8 mouse cellular contexts compared by ENCODE assay signal in genomic region chr9:44130581-44131275, GRCm38 (mm10). TPM values are rescaled to one million over a fixed set of nuclear protein-coding genes. Genes with fewer than 3 reads are reported as not detected.
DNase-seq lines count a peak whose midpoint lies in the region; ATAC-seq and TF ChIP-seq lines count a peak whose summit lies in the region.

No protein-coding gene starts in this region.

- H3K4me1 ChIP-seq in intestine, embryonic 15.5 days (replicated peaks), result peaks cover 47% of the 10 kb centered on the region
- peaks cover 33% of the 10 kb centered on the region for H3K4me1 ChIP-seq in liver, postnatal 0 days (ENCODE audit: insufficient read depth)

- no peaks in the 10 kb centered on the region for H3K36me3 ChIP-seq in intestine, embryonic 15.5 days
- no peaks in the 10 kb centered on the region for H3K36me3 ChIP-seq in liver, postnatal 0 days (replicated peaks; ENCODE audit: insufficient read depth, low read length)

- H3K9ac ChIP-seq in intestine, embryonic 15.5 days, result peak overlapping the region; percentile 51
- no peak overlapping the region for H3K9ac ChIP-seq in liver, postnatal 0 days (replicated peaks)

- ATAC-seq in intestine, embryonic 15.5 days, result peak; percentile 26; the same call in 1 of the 2 replicates
- ATAC-seq in liver, postnatal 0 days, result peak; percentile 43
- no peak for ATAC-seq in megakaryocyte-erythroid progenitor cell, adult 5-6 weeks (replicated peaks; ENCODE audit: low FRiP score, low TSS enrichment, poor library complexity, severe bottlenecking)
- ATAC-seq in inflammation-experienced regulatory T-cells, adult 6 months, result no peak

- H3K9me3 ChIP-seq in intestine, embryonic 15.5 days, result no peaks in the 10 kb centered on the region
- H3K9me3 ChIP-seq in liver, postnatal 0 days (ENCODE audit: low read length), result no peaks in the 10 kb centered on the region

- 25% methylated on average over 19 of the region's 19 CpGs for WGBS in intestine, embryonic 15.5 days
- 13% methylated on average over 19 of the region's 19 CpGs for WGBS in liver, postnatal 0 days (ENCODE audit: insufficient replicate concordance)

- H3K4me2 ChIP-seq in intestine, embryonic 15.5 days (replicated peaks), result peak overlapping the region; percentile 86
- H3K4me2 ChIP-seq in liver, postnatal 0 days (ENCODE audit: low read depth, low read length), result peak overlapping the region; percentile 71

- peaks cover 22% of the 10 kb centered on the region for H3K27me3 ChIP-seq in intestine, embryonic 15.5 days (replicated peaks)
- peaks cover 52% of the 10 kb centered on the region for H3K27me3 ChIP-seq in liver, postnatal 0 days (ENCODE audit: insufficient read depth, low read length)

- no peak for TF ChIP-seq EP300 in liver, postnatal 0 days (IDR thresholded peaks at IDR 0.05; ENCODE audit: low read depth)

- TF ChIP-seq CTCF in liver, postnatal 0 days (IDR thresholded peaks at IDR 0.05; ENCODE audit: low read depth), result no peak

- peak overlapping the region; percentile 42; the same call in 1 of the 2 replicates for H3K4me3 ChIP-seq in intestine, embryonic 15.5 days (replicated peaks)
- peak overlapping the region; percentile 33; the same call in 1 of the 2 replicates for H3K4me3 ChIP-seq in liver, postnatal 0 days (ENCODE audit: low read depth, low read length)

- intact Hi-C loops in gastrocnemius, postnatal 36 days (cut with DNase I), result loop anchor here (5.0 to 10.0 kb wide), 2 partner anchors 42 to 104 kb away; partner anchors contain the start of gene Cbl

- H3K27ac ChIP-seq in intestine, embryonic 15.5 days, result peak overlapping the region; percentile 89
- H3K27ac ChIP-seq in liver, postnatal 0 days (ENCODE audit: low read depth), result peak overlapping the region; percentile 80

- DNase-seq in CD4-positive, CD25-positive, alpha-beta regulatory T cell, adult 2 months (ENCODE audit: low read depth, low spot score), result peak; percentile 62
- DNase-seq in adrenal gland, postnatal 14 days, result peak; percentile 63
- DNase-seq in gastrocnemius, postnatal 36 days, result peak; percentile 17 to 26
- no peak for DNase-seq in liver, postnatal 0 days
- DNase-seq in retina, embryonic 14.5 days (ENCODE audit: low spot score), result peak; percentile 45

RNA-seq across cellular contexts. Expression of gene Mcam, which starts 3.5 kb away (rescaled TPM):
- total RNA-seq in adrenal gland, postnatal 14 days (2021), result 65.3 and 76.6 TPM in 2 replicates
- total RNA-seq in gastrocnemius, postnatal 36 days (2021), result 10 to 100 TPM; 24.2 to 31.2 TPM
- polyA plus RNA-seq in intestine, embryonic 15.5 days (2015; fragmentation: Nextera tagmentation; extraction: Ambion mirVana), result 40.0 and 43.5 TPM in 2 replicates
- polyA plus RNA-seq in liver, postnatal 0 days (2015; fragmentation: Nextera tagmentation; extraction: Ambion mirVana), result 4.2 and 4.5 TPM in 2 replicates
- not detected in 2 replicates for total RNA-seq in megakaryocyte-erythroid progenitor cell, adult 5-6 weeks (2014; fragmentation: Nextera tagmentation)
- 0.09 TPM in 1 of 2 replicates, not detected in the other for total RNA-seq in megakaryocyte-erythroid progenitor cell, adult 5-6 weeks (2017)
- polyA plus RNA-seq in inflammation-experienced regulatory T-cells, adult 6 months (2017; shearing (Covaris generic)), result under 1 TPM in 1 of 3 experiments, not detected in 2; 0.69 TPM

RNA-seq across cellular contexts. Expression of gene Rnf26, which starts 17.4 kb away (rescaled TPM):
- total RNA-seq in adrenal gland, postnatal 14 days (2021), result 27.5 and 31.8 TPM in 2 replicates
- total RNA-seq in gastrocnemius, postnatal 36 days (2021), result 1 to 10 TPM; 2.1 to 3.6 TPM
- polyA plus RNA-seq in intestine, embryonic 15.5 days (2015; fragmentation: Nextera tagmentation; extraction: Ambion mirVana), result 56.9 and 57.9 TPM in 2 replicates
- polyA plus RNA-seq in liver, postnatal 0 days (2015; fragmentation: Nextera tagmentation; extraction: Ambion mirVana), result 17.9 and 18.8 TPM in 2 replicates
- 46.0 and 52.5 TPM in 2 replicates for total RNA-seq in megakaryocyte-erythroid progenitor cell, adult 5-6 weeks (2014; fragmentation: Nextera tagmentation)
- total RNA-seq in megakaryocyte-erythroid progenitor cell, adult 5-6 weeks (2017), result 13.5 and 20.9 TPM in 2 replicates
- 1 to 10 TPM; 3.9 to 8.2 (median 6.0) TPM for polyA plus RNA-seq in inflammation-experienced regulatory T-cells, adult 6 months (2017; shearing (Covaris generic))

RNA-seq across cellular contexts. Expression of gene Gm49380, which starts 17.4 kb away (rescaled TPM):
- total RNA-seq in adrenal gland, postnatal 14 days (2021), result 0.15 and 0.52 TPM in 2 replicates
- 1 to 10 TPM in 1 of 2 experiments, under 1 TPM in 1; 0.57 to 1.3 TPM for total RNA-seq in gastrocnemius, postnatal 36 days (2021)
- 0.10 TPM in 1 of 2 replicates, not detected in the other for polyA plus RNA-seq in intestine, embryonic 15.5 days (2015; fragmentation: Nextera tagmentation; extraction: Ambion mirVana)
- polyA plus RNA-seq in liver, postnatal 0 days (2015; fragmentation: Nextera tagmentation; extraction: Ambion mirVana), result not detected in 2 replicates
- total RNA-seq in megakaryocyte-erythroid progenitor cell, adult 5-6 weeks (2014; fragmentation: Nextera tagmentation), result not detected in 2 replicates
- not detected in 2 replicates for total RNA-seq in megakaryocyte-erythroid progenitor cell, adult 5-6 weeks (2017)
- not detected for polyA plus RNA-seq in inflammation-experienced regulatory T-cells, adult 6 months (2017; shearing (Covaris generic))

RNA-seq across cellular contexts. Expression of gene C1qtnf5, which starts 23.7 kb away (rescaled TPM):
- 11.1 and 14.9 TPM in 2 replicates for total RNA-seq in adrenal gland, postnatal 14 days (2021)
- total RNA-seq in gastrocnemius, postnatal 36 days (2021), result 1 to 10 TPM; 6.7 to 9.6 TPM
- polyA plus RNA-seq in intestine, embryonic 15.5 days (2015; fragmentation: Nextera tagmentation; extraction: Ambion mirVana), result 3.1 and 3.5 TPM in 2 replicates
- 1.0 and 1.3 TPM in 2 replicates for polyA plus RNA-seq in liver, postnatal 0 days (2015; fragmentation: Nextera tagmentation; extraction: Ambion mirVana)
- total RNA-seq in megakaryocyte-erythroid progenitor cell, adult 5-6 weeks (2014; fragmentation: Nextera tagmentation), result not detected in 2 replicates
- total RNA-seq in megakaryocyte-erythroid progenitor cell, adult 5-6 weeks (2017), result not detected in 2 replicates
- polyA plus RNA-seq in inflammation-experienced regulatory T-cells, adult 6 months (2017; shearing (Covaris generic)), result not detected

RNA-seq across cellular contexts. Expression of gene Mfrp, which starts 29.2 kb away (rescaled TPM):
- not detected in 2 replicates for total RNA-seq in adrenal gland, postnatal 14 days (2021)
- not detected for total RNA-seq in gastrocnemius, postnatal 36 days (2021)
- polyA plus RNA-seq in intestine, embryonic 15.5 days (2015; fragmentation: Nextera tagmentation; extraction: Ambion mirVana), result 0.06 and 0.10 TPM in 2 replicates
- polyA plus RNA-seq in liver, postnatal 0 days (2015; fragmentation: Nextera tagmentation; extraction: Ambion mirVana), result not detected in 2 replicates
- total RNA-seq in megakaryocyte-erythroid progenitor cell, adult 5-6 weeks (2014; fragmentation: Nextera tagmentation), result 0.30 TPM in 1 of 2 replicates, not detected in the other
- not detected in 2 replicates for total RNA-seq in megakaryocyte-erythroid progenitor cell, adult 5-6 weeks (2017)
- polyA plus RNA-seq in inflammation-experienced regulatory T-cells, adult 6 months (2017; shearing (Covaris generic)), result not detected

Comparison
In these comparisons a context has a peak if more than half of its experiments do, and no peak if none do; other contexts are left out.
1. ATAC-seq: peak in intestine, embryonic 15.5 days (single experiment) and liver, postnatal 0 days (single experiment); none in megakaryocyte-erythroid progenitor cell, adult 5-6 weeks (single experiment) and inflammation-experienced regulatory T-cells, adult 6 months (single experiment).
2. RNA of gene Mcam, which starts 3.5 kb away (total RNA-seq): 65.3 to 76.6 TPM in adrenal gland, postnatal 14 days and 24.2 to 31.2 TPM in gastrocnemius, postnatal 36 days; 0.09 TPM in megakaryocyte-erythroid progenitor cell, adult 5-6 weeks; every median in the first group is over 10 times any median in the second.